Mouse (Mus musculus) layer of hippocampus, adult 9-10 months (tissue): ENCODE results near the gene Abracl.

Source experiments
- DNase-seq: peaks from one replicate; pipeline ENCODE4 v3.0.0; 2022; ENCODE audit warnings: low spot score

Gene Abracl

GRCm38 (mm10) chr10:18021576-18022311 is 1.3 kb downstream of the Abracl start:
- DNase-seq = peak; percentile 31

DNA sequence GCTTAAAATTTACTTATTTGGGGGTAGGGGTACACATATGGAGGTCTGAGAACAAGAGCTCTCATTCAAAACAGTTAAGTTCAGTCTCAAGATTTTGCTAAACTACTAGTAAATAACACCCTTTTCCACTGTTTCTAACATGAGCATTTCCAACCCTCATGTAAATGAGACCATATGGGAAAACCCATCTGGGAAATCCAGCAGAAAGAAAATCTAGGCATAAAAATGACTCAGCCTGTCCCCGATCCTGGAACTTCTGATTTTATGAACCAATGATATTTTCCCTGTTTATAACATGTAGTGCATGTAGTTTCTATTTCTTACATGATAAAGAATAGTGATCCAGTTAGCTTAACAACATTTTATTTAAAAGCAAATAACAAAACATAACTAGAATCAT is 2.2 kb downstream of the Abracl start:
- DNase-seq = no peak

DNA sequence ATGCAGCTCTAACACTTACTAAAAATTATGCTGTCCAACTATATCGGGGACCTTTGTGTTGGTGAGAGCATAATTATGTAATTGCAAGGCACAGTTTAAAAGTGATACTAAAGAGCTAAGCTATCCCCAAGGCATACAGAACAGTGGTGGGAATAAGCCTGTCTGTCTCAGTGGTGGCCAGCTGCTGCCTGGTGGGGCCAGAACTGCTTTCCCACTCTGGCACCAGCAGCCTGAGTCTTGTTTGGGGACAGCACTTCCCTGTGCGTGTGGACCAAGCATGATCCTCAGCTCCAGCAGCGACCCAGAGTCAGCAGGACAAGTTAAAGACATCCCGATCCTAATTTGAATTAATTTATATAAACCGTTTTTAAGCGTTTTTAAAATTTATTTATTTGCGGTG is 2.6 kb downstream of the Abracl start:
- no peak for DNase-seq

- no peak for DNase-seq
Observed at GRCm38 (mm10) chr10:18011761-18012160, 11.3 kb downstream of the Abracl start.

DNA sequence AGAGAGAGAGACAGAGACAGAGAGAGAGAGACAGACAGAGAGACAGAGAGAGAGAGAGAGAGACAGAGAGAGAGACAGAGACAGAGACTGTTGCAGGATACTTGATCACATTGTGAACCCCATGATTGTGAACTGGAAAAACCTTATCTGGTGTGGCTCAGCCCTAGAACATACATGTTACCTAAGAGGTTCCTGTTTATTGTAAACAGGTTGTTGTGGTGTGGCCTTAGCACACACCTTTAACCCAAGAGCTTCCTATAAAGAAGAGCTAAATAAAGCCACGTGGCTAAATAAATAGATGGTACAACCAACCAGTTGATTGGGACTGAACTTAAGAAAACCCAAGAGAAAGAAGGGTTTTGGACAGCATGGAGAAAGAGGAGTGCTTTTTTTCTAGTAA is 13.3 kb downstream of the Abracl start:
- no peak for DNase-seq

DNA sequence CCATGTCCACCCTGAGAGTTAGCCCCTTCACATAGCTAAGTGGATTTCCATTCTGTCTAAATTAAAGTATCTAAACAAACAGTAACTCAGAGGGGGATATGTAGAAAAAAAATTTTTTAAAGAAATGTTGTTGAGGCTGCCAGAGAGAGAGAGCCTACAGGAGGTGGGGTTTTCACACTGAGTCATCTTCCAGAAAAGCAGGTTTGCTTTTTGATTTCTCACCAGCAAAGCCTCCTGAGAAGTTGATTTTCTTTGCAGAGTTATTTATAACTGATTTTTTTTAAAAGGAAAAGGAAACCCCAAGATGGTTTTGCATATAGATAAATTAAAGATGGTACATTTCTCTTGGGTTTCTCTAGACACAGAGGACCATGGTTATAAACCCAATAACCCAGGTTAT is 15.0 kb downstream of the Abracl start:
- DNase-seq = no peak

DNA sequence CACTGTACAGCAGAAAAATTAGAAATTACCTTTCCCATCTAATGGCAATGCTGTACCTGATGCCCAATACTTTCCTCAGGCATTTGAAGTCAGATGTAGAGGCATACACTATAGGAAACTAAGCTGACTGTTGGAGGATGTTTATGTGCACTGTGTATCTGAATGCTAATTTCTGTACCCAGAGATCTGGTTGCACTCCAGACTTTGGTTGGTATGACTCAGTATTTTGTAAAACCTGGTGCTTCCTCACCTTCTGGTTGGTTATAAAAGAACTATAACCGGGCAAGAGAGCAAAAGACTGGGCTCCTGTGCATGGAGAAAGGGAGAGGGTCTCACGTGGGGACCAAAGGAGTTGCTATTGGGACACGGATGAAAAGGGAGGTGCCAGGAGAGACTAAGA is 15.8 kb downstream of the Abracl start:
- no peak for DNase-seq

DNA sequence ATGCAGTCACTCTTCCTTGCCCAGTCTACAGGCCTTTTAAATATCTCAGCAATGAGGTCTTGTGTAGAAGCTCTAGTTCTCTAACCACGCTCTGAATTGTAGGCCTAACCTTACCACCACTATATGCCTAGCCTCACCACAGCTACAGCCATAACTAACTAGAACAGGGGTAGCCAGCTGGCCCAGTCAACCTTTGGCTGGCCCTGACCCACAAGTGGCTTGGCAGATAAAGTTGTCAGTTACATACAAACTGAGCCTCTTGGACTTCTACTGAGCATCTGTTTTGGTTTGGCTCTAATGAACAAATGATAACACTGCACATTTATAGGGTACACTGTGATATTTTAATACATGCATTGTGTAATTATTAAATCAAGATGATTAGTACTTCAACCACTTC is 16.3 kb downstream of the Abracl start:
- no peak for DNase-seq

DNA sequence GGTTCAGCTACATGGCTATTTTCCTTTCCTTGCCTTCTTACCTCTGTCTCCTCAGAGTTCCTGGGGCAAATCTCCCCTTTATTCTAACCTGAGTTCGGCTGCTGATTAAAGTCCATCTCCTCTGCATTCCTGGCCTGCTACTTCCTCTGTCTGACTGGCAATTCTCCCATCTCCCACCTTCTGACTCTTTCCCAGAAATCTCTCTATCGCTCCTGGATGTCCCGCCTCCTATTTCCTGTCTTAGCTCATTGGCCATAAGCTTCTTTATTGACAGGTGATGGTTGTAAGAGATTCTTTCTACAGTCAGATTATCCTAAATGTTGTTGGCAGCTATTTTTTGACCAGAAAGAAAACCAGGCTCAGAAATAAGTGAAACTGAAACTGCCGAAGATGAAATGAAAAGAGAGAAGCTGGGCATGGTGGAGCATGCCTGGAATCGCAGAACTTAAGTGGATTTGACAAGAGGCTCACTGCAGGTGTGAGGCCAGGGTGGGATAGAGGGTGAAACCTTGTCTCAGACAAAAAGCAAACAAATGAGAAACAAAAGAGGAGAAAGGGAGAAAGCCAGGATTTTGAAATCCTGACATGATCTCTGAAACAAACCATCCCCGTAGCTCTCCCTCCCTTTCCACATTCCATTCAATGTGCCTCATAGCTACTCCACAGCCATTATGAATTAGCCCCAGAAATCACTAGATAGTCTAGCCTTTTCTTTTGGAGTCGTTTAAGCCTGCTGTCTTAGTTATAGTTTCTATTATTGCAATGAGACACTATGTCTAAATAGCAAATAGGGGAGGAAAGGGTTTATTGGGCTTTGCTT is 17.7 kb downstream of the Abracl start:
- DNase-seq = no peak

DNA sequence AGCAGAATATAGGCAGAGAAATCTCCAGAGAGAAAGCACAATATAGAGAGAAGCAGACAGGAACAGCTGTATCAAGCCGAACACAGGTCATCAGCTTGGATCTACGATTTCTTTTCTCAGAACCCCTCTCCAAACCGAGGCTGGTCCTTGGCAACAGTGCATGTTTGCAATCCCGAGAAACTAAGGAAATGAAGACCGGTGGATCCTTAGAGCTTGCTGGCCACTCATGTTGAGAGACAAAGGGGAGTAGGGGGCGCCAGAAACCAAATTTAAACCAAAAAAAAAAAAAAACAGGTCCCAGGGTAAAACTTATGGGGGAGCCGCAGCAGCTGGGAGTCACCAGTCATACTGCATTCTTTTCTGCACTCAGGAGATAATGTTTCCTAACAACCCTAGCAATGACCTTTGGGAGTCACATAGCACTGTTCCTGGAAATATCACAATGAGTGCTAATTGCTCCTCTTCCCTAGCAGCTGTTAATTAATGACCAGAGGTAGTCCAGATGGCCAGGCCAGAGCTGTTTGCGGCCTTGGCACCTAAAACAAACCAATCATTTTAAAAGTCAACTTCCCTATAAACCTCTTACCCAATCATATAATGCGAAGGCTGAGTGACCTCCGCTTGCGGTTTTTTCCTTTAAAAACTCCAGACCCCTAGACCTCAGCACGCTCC is 19.0 kb downstream of the Abracl start:
- DNase-seq = no peak

- DNase-seq = no peak
Observed at GRCm38 (mm10) chr10:17990576-17990975, 32.5 kb downstream of the Abracl start.

GRCm38 (mm10) chr10:17989136-17989535 is 34.0 kb downstream of the Abracl start:
- no peak for DNase-seq

DNA sequence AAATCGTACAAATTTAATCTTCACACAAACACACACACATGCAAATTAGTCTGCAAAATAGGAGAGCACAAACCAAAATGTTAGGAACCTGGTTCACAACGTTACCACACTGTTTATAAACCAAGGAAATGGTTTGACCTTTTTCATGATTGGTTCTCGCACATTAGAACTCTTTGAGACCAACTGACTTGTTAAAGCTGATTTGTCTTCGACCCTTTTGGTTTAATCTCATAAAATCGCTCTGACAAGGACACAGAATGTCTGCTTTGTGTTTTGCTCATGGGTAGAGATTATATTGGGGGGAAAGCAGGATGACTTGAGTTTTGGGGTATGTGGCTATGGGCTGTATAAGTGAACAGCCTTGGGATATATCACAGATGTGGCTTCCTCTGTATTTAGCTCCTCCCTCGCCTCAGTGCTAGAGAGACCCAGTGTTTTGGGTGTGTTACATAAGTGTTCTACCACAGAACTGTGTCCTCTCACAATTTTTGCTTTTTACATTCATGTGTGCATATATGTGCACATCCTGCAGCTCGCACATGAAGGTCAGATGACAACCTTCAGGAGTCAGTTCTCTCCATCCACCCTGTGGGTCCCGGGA is 35.2 kb downstream of the Abracl start:
- no peak for DNase-seq

GRCm38 (mm10) chr10:17983313-17983712 is 39.8 kb downstream of the Abracl start:
- no peak for DNase-seq

DNA sequence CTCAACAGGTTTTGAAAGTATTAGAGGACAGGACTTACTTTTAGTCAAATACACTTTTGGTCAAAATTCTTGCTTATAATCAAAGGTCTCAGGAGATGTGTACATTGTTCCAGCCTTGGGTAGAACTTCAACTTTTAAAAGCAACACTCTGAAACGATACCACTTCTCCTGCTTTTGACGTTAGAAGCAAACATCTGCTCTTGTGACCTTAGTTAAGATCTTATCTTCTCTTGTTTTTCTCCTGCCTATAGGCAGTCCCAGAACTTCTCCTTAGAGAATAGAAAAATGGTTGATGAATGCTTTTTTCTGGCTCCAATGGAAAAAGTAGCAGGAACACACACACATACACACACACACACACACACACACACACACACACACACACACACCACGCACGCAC is 57.0 kb downstream of the Abracl start:
- DNase-seq = no peak
